Mouse (Mus musculus) small intestine, adult 2 months (tissue): ENCODE measurements around the gene Odaph. TPM values are rescaled to one million over a fixed set of nuclear protein-coding genes. Genes with fewer than 3 reads are reported as not detected.

Experiments used
- H3K27ac ChIP-seq: fragments of 200-500 bp; 2 replicates; pipeline ENCODE4 v1.5.1; 2012; ENCODE audit warnings: low read depth, low read length, control low read depth, inconsistent platforms; ENCODE audit not compliant: insufficient read depth
- H3K27me3 ChIP-seq: fragments of 200-500 bp; 2 replicates; pipeline ENCODE4 v1.6.1; 2012; ENCODE audit warnings: mild to moderate bottlenecking, moderate library complexity, low read length, inconsistent platforms; ENCODE audit not compliant: control insufficient read depth, insufficient read depth
- H3K36me3 ChIP-seq: fragments of 200-500 bp; 2 replicates; pipeline ENCODE4 v1.6.1; 2012; ENCODE audit warnings: mild to moderate bottlenecking, low read length, control low read depth, inconsistent platforms; ENCODE audit not compliant: control insufficient read depth, insufficient read depth
- H3K4me1 ChIP-seq: fragments of 200-500 bp; 2 replicates; pipeline ENCODE4 v1.6.1; 2012; ENCODE audit warnings: low read length, inconsistent platforms, mixed read lengths; ENCODE audit not compliant: control insufficient read depth, insufficient read depth, insufficient read length
- H3K4me3 ChIP-seq: fragments of 200-500 bp; 2 replicates; pipeline ENCODE4 v1.5.1; 2012; ENCODE audit warnings: low read depth, mild to moderate bottlenecking, control low read depth, inconsistent platforms, low read length, moderate library complexity
- CTCF ChIP-seq: fragments of 200-500 bp; IDR thresholded peaks from 2 replicates; pipeline ENCODE4 v1.5.1; 2012; ENCODE audit warnings: low read depth, mild to moderate bottlenecking, control low read depth, inconsistent platforms, low read length, moderate library complexity, mixed read lengths; ENCODE audit not compliant: insufficient replicate concordance, insufficient read length; ENCODE audit errors: extremely low read depth
- POLR2A ChIP-seq: fragments of 200-500 bp; IDR thresholded peaks from 2 replicates; pipeline ENCODE4 v1.6.1; 2012; ENCODE audit warnings: low read depth, mild to moderate bottlenecking, control low read depth, inconsistent platforms, low read length, moderate library complexity
- WGBS: fragments of 180-500 bp; shearing (Covaris S2); methylation state at CpG from one replicate; pipeline ENCODE4 v1.1.7; 2018; 5-methylcytosine and 5-hydroxymethylcytosine counted together
- polyA plus RNA-seq: library from polyadenylated mRNA; depleted of rRNA; stranded (reverse); fragments of >200 nt; gene quantifications from 2 replicates; pipeline ENCODE4 v1.2.3, GENCODE M21; 2012

Odaph gene
- polyA plus RNA-seq, 1 experiment, result not detected

DNA sequence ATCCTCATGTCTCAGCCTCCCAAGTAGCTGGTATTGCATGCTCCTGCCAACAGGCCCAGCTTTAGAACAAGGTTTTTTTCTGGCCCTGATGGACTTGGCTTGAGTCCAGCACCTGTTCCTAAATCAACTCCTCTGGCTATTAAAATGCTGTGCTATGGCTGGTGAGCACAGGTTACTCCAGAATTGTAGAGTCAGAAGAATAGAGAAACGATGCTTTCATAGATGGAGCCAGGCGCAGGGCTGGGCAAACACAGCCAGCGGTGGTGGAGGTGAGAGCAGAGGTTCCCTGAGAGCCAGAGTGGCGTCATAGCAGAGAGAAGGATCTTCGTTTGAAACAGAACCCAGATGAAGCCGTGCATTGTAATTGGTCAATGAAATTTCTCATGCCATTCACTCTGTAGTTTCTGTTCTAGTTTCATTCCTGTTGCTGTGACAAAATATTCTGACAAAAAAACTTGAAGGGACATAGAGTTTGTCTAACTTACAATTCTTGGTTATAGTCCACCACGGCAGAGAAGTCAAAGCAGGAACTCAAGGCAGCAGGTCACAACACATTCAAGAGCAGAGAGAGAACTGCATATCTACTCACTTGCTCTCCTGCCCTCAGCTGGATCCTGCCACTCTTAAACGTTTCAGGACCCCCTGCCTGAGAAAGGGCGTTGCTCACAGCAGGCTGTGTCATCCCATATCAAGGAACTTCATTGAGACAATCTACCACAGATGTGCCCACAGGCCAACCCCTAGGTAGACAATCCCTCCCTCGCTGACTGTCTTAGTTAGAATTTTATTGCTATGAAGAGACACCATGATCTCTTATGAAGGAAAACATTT is 10.5 kb upstream of the Odaph start:
- Histone ChIP-seq H3K4me3 (no peak overlapping the region), H3K36me3 (no peaks in the 10 kb centered on the region), H3K27me3 (no peaks in the 10 kb centered on the region), H3K27ac (no peak overlapping the region), H3K4me1 (no peaks in the 10 kb centered on the region)
- 72% methylated on average over 10 of the region's 10 CpGs for WGBS
- TF ChIP-seq CTCF, result no peak

DNA sequence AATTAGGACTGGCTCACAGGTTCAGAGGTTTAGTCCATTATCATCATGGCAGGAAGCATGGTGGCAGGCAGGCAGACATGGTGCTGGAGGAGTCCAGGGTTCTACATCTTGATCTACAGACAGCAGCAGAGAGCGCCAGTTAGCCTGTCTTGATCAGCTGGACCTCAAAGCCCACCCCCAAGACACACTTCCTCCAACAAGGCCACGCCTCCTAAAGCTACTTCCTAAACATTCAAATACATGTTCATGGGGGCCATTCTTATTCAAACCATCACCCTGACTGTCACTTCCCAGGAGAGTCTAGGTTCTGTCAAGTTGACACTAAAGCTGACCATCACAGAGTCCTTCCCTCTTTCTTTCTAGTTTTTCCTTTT is 9.9 kb upstream of the Odaph start:
- Histone ChIP-seq H3K36me3 (no peaks in the 10 kb centered on the region), H3K27ac (no peak overlapping the region), H3K27me3 (no peaks in the 10 kb centered on the region), H3K4me3 (no peak overlapping the region), H3K4me1 (no peaks in the 10 kb centered on the region)
- 82% methylated on average over 2 of the region's 2 CpGs for WGBS
- TF ChIP-seq CTCF (no peak), POLR2A (no peak)

DNA sequence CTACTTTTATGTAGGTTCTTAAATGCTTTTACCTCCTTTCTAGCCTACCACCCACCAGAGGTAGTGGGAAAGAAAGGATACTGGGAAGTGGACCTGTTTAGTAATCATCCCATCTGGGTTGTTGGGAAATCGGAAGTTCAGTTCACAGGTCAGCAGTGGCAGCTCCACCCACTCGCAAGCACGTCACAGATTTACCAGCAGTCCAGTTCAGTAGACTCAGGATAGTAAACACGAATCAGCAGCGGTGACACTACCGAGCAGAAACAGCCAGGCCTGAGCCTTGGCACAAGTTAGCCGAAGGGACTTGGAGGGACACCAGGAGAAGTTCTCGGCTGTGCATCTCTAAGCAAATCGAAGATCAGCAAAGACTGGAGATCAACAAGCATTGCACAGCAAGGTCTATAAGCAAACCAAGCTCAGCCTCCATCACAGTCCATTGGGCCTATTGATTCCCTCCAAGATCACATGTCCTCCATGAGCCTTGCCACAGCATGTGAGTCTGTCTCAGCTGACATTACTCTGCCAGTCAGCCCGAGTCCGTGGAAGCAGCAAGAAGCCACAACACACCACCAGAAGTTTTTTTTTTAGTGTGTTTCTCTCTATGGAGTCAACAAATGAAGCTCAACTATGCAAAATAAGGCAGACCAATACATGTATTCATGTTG is 6.0 kb upstream of the Odaph start:
- Histone ChIP-seq H3K36me3 (no peaks in the 10 kb centered on the region), H3K4me3 (no peak overlapping the region), H3K4me1 (no peaks in the 10 kb centered on the region), H3K27ac (no peak overlapping the region), H3K27me3 (no peaks in the 10 kb centered on the region)
- 78% methylated on average over 11 of the region's 11 CpGs for WGBS
- TF ChIP-seq CTCF (no peak), POLR2A (no peak)

DNA sequence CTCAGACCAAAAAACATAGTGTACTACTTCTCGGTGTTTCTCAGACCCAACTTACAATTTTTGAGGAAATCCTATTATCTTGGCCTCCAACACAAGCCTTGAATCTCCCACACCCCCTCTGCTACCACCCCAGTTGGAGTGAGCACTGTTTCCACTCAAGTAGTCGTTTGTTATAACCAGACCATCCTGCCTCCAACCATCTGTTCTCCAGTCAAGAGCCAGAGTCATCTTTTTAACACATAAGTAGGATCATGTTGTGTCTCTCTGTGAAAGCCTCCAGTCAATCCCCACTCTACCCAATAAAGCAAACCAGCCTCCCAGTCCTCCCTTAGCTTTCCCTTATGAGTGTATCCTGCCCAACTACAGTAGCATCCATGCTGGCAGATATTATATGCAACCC is 3.8 kb upstream of the Odaph start:
- Histone ChIP-seq H3K4me1 (no peaks in the 10 kb centered on the region), H3K27ac (no peak overlapping the region), H3K27me3 (no peaks in the 10 kb centered on the region), H3K36me3 (no peaks in the 10 kb centered on the region), H3K4me3 (no peak overlapping the region)
- WGBS, result 72% methylated on average over 2 of the region's 2 CpGs
- TF ChIP-seq POLR2A (no peak), CTCF (no peak)

GRCm38 (mm10) chr5:91985721-91986120 is 1.6 kb upstream of the Odaph start:
- 72% methylated on average over 2 of the region's 2 CpGs for WGBS
- Histone ChIP-seq H3K27ac (no peak overlapping the region), H3K4me3 (no peak overlapping the region), H3K27me3 (no peaks in the 10 kb centered on the region), H3K4me1 (no peaks in the 10 kb centered on the region), H3K36me3 (no peaks in the 10 kb centered on the region)
- TF ChIP-seq CTCF, result no peak

DNA sequence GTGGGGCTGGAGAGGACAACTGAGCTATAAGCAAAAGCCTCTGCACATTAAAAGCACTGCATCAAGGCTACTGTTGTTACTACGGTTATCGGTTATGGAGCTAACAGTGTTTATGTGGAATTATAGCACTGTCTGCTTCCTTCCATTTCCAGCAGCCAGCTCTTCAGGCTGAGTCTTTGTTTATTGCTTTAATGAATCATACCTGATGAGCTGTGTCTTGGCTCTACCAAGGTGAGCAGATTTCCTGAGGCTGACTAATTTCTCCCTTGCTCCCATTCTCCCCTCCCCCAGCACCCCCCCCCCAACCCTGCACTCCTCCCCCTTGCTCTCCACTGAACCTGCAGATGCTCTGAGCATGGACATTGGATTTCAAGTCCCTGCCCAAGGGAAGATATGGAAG is 524 bp downstream of the Odaph start:
- H3K27me3 ChIP-seq, result no peaks in the 10 kb centered on the region
- TF ChIP-seq CTCF (no peak), POLR2A (no peak)
- no peak overlapping the region for H3K4me3 ChIP-seq
- no peaks in the 10 kb centered on the region for H3K4me1 ChIP-seq
- H3K27ac ChIP-seq, result no peak overlapping the region
- no peaks in the 10 kb centered on the region for H3K36me3 ChIP-seq
- WGBS, result 85% methylated on average over 2 of the region's 2 CpGs

DNA sequence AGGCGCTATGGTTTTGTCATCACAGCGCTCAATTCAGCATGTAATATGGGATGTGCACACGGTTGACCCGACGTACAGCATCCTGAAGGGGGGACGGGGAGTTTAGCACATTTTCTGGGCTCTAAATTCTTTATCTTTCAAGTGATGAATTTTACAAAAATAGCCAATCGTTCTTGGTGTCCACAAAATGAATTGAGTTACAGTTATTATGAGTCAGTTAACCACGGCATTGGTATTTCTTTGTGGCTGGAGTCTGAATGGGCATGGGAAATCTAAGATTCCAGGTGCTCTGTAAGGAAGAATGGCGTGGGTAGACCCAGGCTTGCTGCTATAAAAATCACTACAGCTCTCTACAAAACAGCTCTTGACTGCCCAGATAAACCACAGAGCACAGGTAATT is 2.0 kb downstream of the Odaph start:
- H3K4me3 ChIP-seq, result no peak overlapping the region
- no peak overlapping the region for H3K27ac ChIP-seq
- no peaks in the 10 kb centered on the region for H3K27me3 ChIP-seq
- TF ChIP-seq CTCF, result no peak
- TF ChIP-seq POLR2A, result no peak
- WGBS, result 84% methylated on average over 9 of the region's 9 CpGs
- H3K4me1 ChIP-seq, result no peaks in the 10 kb centered on the region
- H3K36me3 ChIP-seq, result no peaks in the 10 kb centered on the region
